Mouse (Mus musculus) heart, embryonic 14.5 days (tissue): ENCODE data around the gene Wfdc6b. TPM values are rescaled to one million over a fixed set of nuclear protein-coding genes. Genes with fewer than 3 reads are reported as not detected.

ENCODE experiments used
- polyA plus RNA-seq: library from polyadenylated mRNA; unstranded; fragments of >200 nt; fragmentation: Nextera tagmentation; extraction: Ambion mirVana; gene quantifications from 2 replicates; pipeline ENCODE4 v1.2.1, GENCODE M21; 2014

Gene Wfdc6b
- polyA plus RNA-seq, 1 experiment from 2014 or later: not detected

Other genes starting within 250 kb of the Wfdc6b start
- 0.63 and 1.3 TPM in 2 replicates for gene Slpi, start 224.4 kb upstream of the Wfdc6b start, polyA plus RNA-seq
- 0.05 and 0.08 TPM in 2 replicates for gene Rbpjl, start 210.4 kb upstream of the Wfdc6b start, polyA plus RNA-seq
- 0.97 and 1.4 TPM in 2 replicates for gene Matn4, start 208.4 kb upstream of the Wfdc6b start, polyA plus RNA-seq
- 33.5 and 40.1 TPM in 2 replicates for gene Sdc4, start 169.6 kb upstream of the Wfdc6b start, polyA plus RNA-seq
- gene Sys1, start 156.6 kb upstream of the Wfdc6b start, polyA plus RNA-seq: 45.7 and 47.6 TPM in 2 replicates
- 8.0 and 16.3 TPM in 2 replicates for gene Gm20458, start 152.6 kb upstream of the Wfdc6b start, polyA plus RNA-seq
- gene Trp53tg5, start 139.8 kb upstream of the Wfdc6b start, polyA plus RNA-seq: not detected in 2 replicates
- 13.1 and 21.3 TPM in 2 replicates for gene Dbndd2, start 127.4 kb upstream of the Wfdc6b start, polyA plus RNA-seq
- gene Pigt, start 116.0 kb upstream of the Wfdc6b start, polyA plus RNA-seq: 58.8 and 64.3 TPM in 2 replicates
- 1.3 and 6.2 TPM in 2 replicates for gene Wfdc2, start 51.1 kb upstream of the Wfdc6b start, polyA plus RNA-seq
- not detected in 2 replicates for gene Spint3, start 40.1 kb upstream of the Wfdc6b start, polyA plus RNA-seq
- gene Wfdc6a, start 28.1 kb upstream of the Wfdc6b start, polyA plus RNA-seq: 0.35 and 0.43 TPM in 2 replicates
- gene Eppin, start 19.9 kb upstream of the Wfdc6b start, polyA plus RNA-seq: not detected in 2 replicates
- not detected in 2 replicates for gene Wfdc8, start 104 bp downstream of the Wfdc6b start, polyA plus RNA-seq
- not detected in 2 replicates for gene Wfdc16, start 25.3 kb downstream of the Wfdc6b start, polyA plus RNA-seq
- not detected in 2 replicates for gene Wfdc10, start 42.5 kb downstream of the Wfdc6b start, polyA plus RNA-seq
- not detected in 2 replicates for gene Wfdc9, start 43.1 kb downstream of the Wfdc6b start, polyA plus RNA-seq
- gene Wfdc11, start 60.6 kb downstream of the Wfdc6b start, polyA plus RNA-seq: not detected in 2 replicates
- 0.19 TPM in 1 of 2 replicates, not detected in the other for gene Wfdc13, start 71.6 kb downstream of the Wfdc6b start, polyA plus RNA-seq
- not detected in 2 replicates for gene Spint4, start 85.0 kb downstream of the Wfdc6b start, polyA plus RNA-seq
- gene Spint5, start 101.8 kb downstream of the Wfdc6b start, polyA plus RNA-seq: not detected in 2 replicates
- gene Wfdc3, start 132.4 kb downstream of the Wfdc6b start, polyA plus RNA-seq: 0.51 and 0.65 TPM in 2 replicates
- gene Dnttip1, start 132.5 kb downstream of the Wfdc6b start, polyA plus RNA-seq: 51.1 and 53.8 TPM in 2 replicates
- 349 and 388 TPM in 2 replicates for gene Ube2c, start 156.4 kb downstream of the Wfdc6b start, polyA plus RNA-seq
- 0.59 and 1.7 TPM in 2 replicates for gene Tnnc2, start 166.4 kb downstream of the Wfdc6b start, polyA plus RNA-seq
- 37.2 and 38.0 TPM in 2 replicates for gene Snx21, start 172.3 kb downstream of the Wfdc6b start, polyA plus RNA-seq
- 12.7 and 13.9 TPM in 2 replicates for gene Acot8, start 191.4 kb downstream of the Wfdc6b start, polyA plus RNA-seq
- 5.4 and 5.9 TPM in 2 replicates for gene Zswim3, start 191.6 kb downstream of the Wfdc6b start, polyA plus RNA-seq
- gene Zswim1, start 209.2 kb downstream of the Wfdc6b start, polyA plus RNA-seq: 8.6 TPM in 2 replicates
- not detected in 2 replicates for gene Spata25, start 215.0 kb downstream of the Wfdc6b start, polyA plus RNA-seq
- 178 TPM in 2 replicates for gene Ctsa, start 219.4 kb downstream of the Wfdc6b start, polyA plus RNA-seq
- gene Neurl2, start 219.9 kb downstream of the Wfdc6b start, polyA plus RNA-seq: 54.6 and 55.1 TPM in 2 replicates
- gene Pltp, start 244.2 kb downstream of the Wfdc6b start, polyA plus RNA-seq: 9.6 and 10.4 TPM in 2 replicates